Mouse (Mus musculus): ENCODE results near the gene Ptprm. TPM values are rescaled to one million over a fixed set of nuclear protein-coding genes. Genes with fewer than 3 reads are reported as not detected.

Ptprm gene
- polyA plus RNA-seq, 1 experiment from 2014 or later: 14.3 TPM

GRCm38 (mm10) chr17:67008137-67008536 is 346.1 kb downstream of the Ptprm start:
- H3K27me3 ChIP-seq: no peaks in the 10 kb centered on the region
- no peaks in the 10 kb centered on the region for H3K9me3 ChIP-seq
- H3K36me3 ChIP-seq: no peaks in the 10 kb centered on the region
- no peaks in the 10 kb centered on the region for H3K4me1 ChIP-seq
- H3K4me3 ChIP-seq: no peak overlapping the region
- no peak overlapping the region for H3K4me2 ChIP-seq
- no peak overlapping the region for H3K27ac ChIP-seq
- no peak overlapping the region for H3K9ac ChIP-seq
- ATAC-seq (ENCODE audit: insufficient number of reproducible peaks, insufficient read depth, low FRiP score, low TSS enrichment, low read depth): no peak
- 79% methylated on average over 9 of the region's 9 CpGs for WGBS

GRCm38 (mm10) chr17:67006740-67007385 is 347.4 kb downstream of the Ptprm start:
- ATAC-seq (ENCODE audit: insufficient number of reproducible peaks, insufficient read depth, low FRiP score, low TSS enrichment, low read depth): no peak
- H3K9me3 ChIP-seq: no peaks in the 10 kb centered on the region
- H3K9ac ChIP-seq: no peak overlapping the region
- no peaks in the 10 kb centered on the region for H3K36me3 ChIP-seq
- H3K4me3 ChIP-seq: no peak overlapping the region
- 0 out of 2 replicates have a peak overlapping the region, but pooled peaks have one; percentile 51 for H3K27ac ChIP-seq
- no peak overlapping the region for H3K4me2 ChIP-seq
- WGBS: 79% methylated on average over 14 of the region's 14 CpGs
- no peaks in the 10 kb centered on the region for H3K27me3 ChIP-seq
- H3K4me1 ChIP-seq: no peaks in the 10 kb centered on the region

- Histone ChIP-seq H3K27ac (no peak overlapping the region), H3K4me3 (no peak overlapping the region), H3K36me3 (no peaks in the 10 kb centered on the region), H3K27me3 (no peaks in the 10 kb centered on the region), H3K4me2 (no peak overlapping the region), H3K9me3 (peaks cover 12% of the 10 kb centered on the region; the same call in 1 of the 2 replicates), H3K9ac (no peak overlapping the region), H3K4me1 (no peaks in the 10 kb centered on the region)
- 38% methylated on average over 2 of the region's 2 CpGs for WGBS
- ATAC-seq (ENCODE audit: insufficient number of reproducible peaks, insufficient read depth, low FRiP score, low TSS enrichment, low read depth): no peak
Measured at GRCm38 (mm10) chr17:66996882-66997281, 357.4 kb downstream of the Ptprm start.

DNA sequence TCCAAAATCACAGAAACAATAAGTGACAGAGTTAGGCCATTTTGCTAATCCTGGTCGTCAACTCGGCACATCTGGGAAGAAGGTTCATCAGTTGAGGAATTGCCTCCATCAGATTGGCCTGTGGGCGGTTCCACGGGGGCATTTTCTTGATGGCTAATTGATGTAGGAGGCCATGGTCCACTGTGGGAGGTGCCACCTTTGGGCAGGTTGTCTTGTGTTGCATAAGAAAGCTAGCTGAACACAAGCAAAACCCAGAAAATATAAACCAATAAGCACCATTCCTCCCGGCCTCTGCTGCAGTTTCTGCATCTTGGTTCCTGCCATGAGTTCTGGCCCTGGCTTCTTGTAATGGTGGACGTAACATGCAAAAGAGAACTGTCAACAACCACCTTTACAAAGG is 358.2 kb downstream of the Ptprm start:
- WGBS: 88% methylated on average over 6 of the region's 6 CpGs
- no peak overlapping the region for H3K9ac ChIP-seq
- no peaks in the 10 kb centered on the region for H3K4me1 ChIP-seq
- H3K4me3 ChIP-seq: no peak overlapping the region
- H3K36me3 ChIP-seq: no peaks in the 10 kb centered on the region
- no peak for ATAC-seq (ENCODE audit: insufficient number of reproducible peaks, insufficient read depth, low FRiP score, low TSS enrichment, low read depth)
- no peaks in the 10 kb centered on the region for H3K27me3 ChIP-seq
- peaks cover 12% of the 10 kb centered on the region; the same call in 1 of the 2 replicates for H3K9me3 ChIP-seq
- no peak overlapping the region for H3K27ac ChIP-seq
- no peak overlapping the region for H3K4me2 ChIP-seq

GRCm38 (mm10) chr17:66991815-66992214 is 362.4 kb downstream of the Ptprm start:
- Histone ChIP-seq H3K4me1 (no peaks in the 10 kb centered on the region), H3K4me2 (no peak overlapping the region), H3K27me3 (no peaks in the 10 kb centered on the region), H3K9ac (no peak overlapping the region), H3K9me3 (no peaks in the 10 kb centered on the region), H3K27ac (no peak overlapping the region), H3K4me3 (no peak overlapping the region), H3K36me3 (no peaks in the 10 kb centered on the region)
- 93% methylated on average over 4 of the region's 4 CpGs for WGBS
- no peak for ATAC-seq (ENCODE audit: insufficient number of reproducible peaks, insufficient read depth, low FRiP score, low TSS enrichment, low read depth)

GRCm38 (mm10) chr17:66990761-66991160 is 363.5 kb downstream of the Ptprm start:
- Histone ChIP-seq H3K9me3 (no peaks in the 10 kb centered on the region), H3K27ac (no peak overlapping the region), H3K4me2 (no peak overlapping the region), H3K4me1 (no peaks in the 10 kb centered on the region), H3K9ac (no peak overlapping the region), H3K36me3 (no peaks in the 10 kb centered on the region), H3K4me3 (no peak overlapping the region), H3K27me3 (no peaks in the 10 kb centered on the region)
- no peak for ATAC-seq (ENCODE audit: insufficient number of reproducible peaks, insufficient read depth, low FRiP score, low TSS enrichment, low read depth)
- WGBS: 36% methylated on average over 2 of the region's 2 CpGs

DNA sequence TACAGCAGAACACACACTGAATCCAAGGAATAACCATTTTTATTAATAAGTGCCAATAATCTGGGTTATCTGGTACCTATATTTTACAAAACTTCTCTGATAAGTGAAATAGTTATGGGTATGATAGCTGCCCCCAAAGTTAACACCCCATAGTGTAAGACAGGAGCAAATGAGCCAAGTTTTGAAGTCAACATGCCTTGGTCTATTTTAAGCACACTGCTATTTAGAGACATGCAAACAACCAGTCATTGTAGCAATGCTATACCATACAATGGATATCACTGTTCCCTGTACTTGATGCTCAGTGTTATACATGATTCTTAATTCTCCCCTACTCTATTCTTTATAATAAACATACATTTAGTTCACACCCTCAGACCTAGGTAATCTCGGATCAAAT is 366.2 kb downstream of the Ptprm start:
- Histone ChIP-seq H3K4me2 (no peak overlapping the region), H3K9me3 (no peaks in the 10 kb centered on the region), H3K9ac (no peak overlapping the region), H3K36me3 (no peaks in the 10 kb centered on the region), H3K4me3 (no peak overlapping the region), H3K27me3 (no peaks in the 10 kb centered on the region), H3K27ac (no peak overlapping the region), H3K4me1 (no peaks in the 10 kb centered on the region)
- ATAC-seq (ENCODE audit: insufficient number of reproducible peaks, insufficient read depth, low FRiP score, low TSS enrichment, low read depth): no peak
- 84% methylated on average over 1 of the region's 1 CpGs for WGBS

DNA sequence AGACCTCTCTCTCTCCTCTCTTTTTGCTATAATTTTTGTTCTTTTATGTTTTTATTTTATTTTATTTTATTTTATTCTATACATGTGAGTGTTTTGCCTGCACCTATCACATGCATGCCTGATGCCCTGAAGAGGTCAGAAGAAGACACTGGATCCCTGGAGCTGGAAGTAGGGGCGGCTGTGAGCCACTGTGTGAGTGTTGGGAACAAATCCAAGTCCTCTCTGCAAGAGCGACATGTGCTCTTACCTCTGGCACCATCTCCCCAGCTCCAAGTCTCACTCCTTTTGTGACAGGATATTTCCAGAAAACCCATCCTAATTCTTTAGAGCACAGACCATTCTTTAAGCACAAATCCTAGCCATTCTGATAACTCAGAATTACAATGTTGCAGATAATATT is 372.6 kb downstream of the Ptprm start:
- H3K4me3 ChIP-seq: no peak overlapping the region
- ATAC-seq (ENCODE audit: insufficient number of reproducible peaks, insufficient read depth, low FRiP score, low TSS enrichment, low read depth): no peak
- no peak overlapping the region for H3K27ac ChIP-seq
- no peaks in the 10 kb centered on the region for H3K27me3 ChIP-seq
- peaks cover 8% of the 10 kb centered on the region; the same call in 1 of the 2 replicates for H3K4me1 ChIP-seq
- no peak overlapping the region for H3K4me2 ChIP-seq
- no peaks in the 10 kb centered on the region for H3K9me3 ChIP-seq
- WGBS: 82% methylated on average over 2 of the region's 2 CpGs
- H3K36me3 ChIP-seq: no peaks in the 10 kb centered on the region
- H3K9ac ChIP-seq: no peak overlapping the region

GRCm38 (mm10) chr17:66979971-66980370 is 374.3 kb downstream of the Ptprm start:
- Histone ChIP-seq H3K27me3 (no peaks in the 10 kb centered on the region), H3K9me3 (no peaks in the 10 kb centered on the region), H3K27ac (no peak overlapping the region), H3K9ac (no peak overlapping the region), H3K4me3 (no peak overlapping the region), H3K36me3 (no peaks in the 10 kb centered on the region), H3K4me1 (peaks cover 8% of the 10 kb centered on the region; the same call in 1 of the 2 replicates), H3K4me2 (no peak overlapping the region)
- 38% methylated on average over 5 of the region's 5 CpGs for WGBS
- no peak for ATAC-seq (ENCODE audit: insufficient number of reproducible peaks, insufficient read depth, low FRiP score, low TSS enrichment, low read depth)

DNA sequence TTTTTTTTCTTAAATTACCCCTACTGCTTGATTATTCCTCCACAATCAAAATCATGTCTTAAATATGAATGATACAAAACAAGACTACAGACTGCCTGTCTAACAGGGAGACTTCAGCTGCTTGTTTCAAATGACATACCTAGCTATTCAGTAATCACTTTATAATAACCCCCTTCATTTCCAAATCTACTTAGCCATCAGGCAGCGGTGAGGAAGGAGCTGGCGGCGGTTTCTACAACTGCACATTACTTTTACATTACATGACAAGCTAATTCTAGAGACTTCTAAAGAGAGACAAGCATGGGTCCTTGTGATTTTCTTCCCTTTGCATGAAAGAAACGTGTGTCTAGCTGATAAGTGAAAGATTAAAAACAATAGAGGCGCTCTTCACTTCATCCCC is 377.8 kb downstream of the Ptprm start:
- WGBS: 71% methylated on average over 5 of the region's 5 CpGs
- Histone ChIP-seq H3K36me3 (no peaks in the 10 kb centered on the region), H3K9me3 (no peaks in the 10 kb centered on the region), H3K27me3 (no peaks in the 10 kb centered on the region), H3K9ac (no peak overlapping the region), H3K4me2 (no peak overlapping the region), H3K4me1 (peaks cover 8% of the 10 kb centered on the region; the same call in 1 of the 2 replicates), H3K27ac (no peak overlapping the region), H3K4me3 (no peak overlapping the region)
- ATAC-seq (ENCODE audit: insufficient number of reproducible peaks, insufficient read depth, low FRiP score, low TSS enrichment, low read depth): no peak

GRCm38 (mm10) chr17:66972976-66973375 is 381.3 kb downstream of the Ptprm start:
- H3K4me1 ChIP-seq: no peaks in the 10 kb centered on the region
- 83% methylated on average over 3 of the region's 3 CpGs for WGBS
- H3K4me2 ChIP-seq: no peak overlapping the region
- no peaks in the 10 kb centered on the region for H3K36me3 ChIP-seq
- ATAC-seq (ENCODE audit: insufficient number of reproducible peaks, insufficient read depth, low FRiP score, low TSS enrichment, low read depth): no peak
- no peaks in the 10 kb centered on the region for H3K27me3 ChIP-seq
- no peak overlapping the region for H3K4me3 ChIP-seq
- no peaks in the 10 kb centered on the region for H3K9me3 ChIP-seq
- no peak overlapping the region for H3K9ac ChIP-seq
- no peak overlapping the region for H3K27ac ChIP-seq

DNA sequence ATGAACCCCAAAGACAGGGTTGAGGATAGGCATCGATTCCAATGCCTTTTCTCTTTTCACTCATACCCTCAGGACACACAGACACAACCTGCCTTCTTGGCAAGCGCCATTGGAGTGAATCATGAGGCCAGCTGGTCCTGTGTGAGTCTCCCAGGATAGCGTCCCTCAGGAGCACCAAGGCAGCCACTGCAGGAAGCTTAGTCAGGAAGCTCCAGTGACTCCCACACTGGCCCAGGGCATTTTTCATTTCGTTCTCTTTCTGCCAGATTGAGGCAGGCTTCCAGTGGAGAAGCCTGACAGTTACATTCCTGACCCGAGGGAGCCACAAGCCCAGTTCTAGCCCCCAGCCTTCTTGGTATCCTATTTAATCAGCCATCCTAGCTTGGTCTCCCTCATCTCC is 393.3 kb downstream of the Ptprm start:
- no peaks in the 10 kb centered on the region for H3K9me3 ChIP-seq
- H3K27me3 ChIP-seq: no peaks in the 10 kb centered on the region
- no peaks in the 10 kb centered on the region for H3K36me3 ChIP-seq
- no peak overlapping the region for H3K4me2 ChIP-seq
- no peak overlapping the region for H3K9ac ChIP-seq
- no peaks in the 10 kb centered on the region for H3K4me1 ChIP-seq
- 56% methylated on average over 5 of the region's 5 CpGs for WGBS
- ATAC-seq (ENCODE audit: insufficient number of reproducible peaks, insufficient read depth, low FRiP score, low TSS enrichment, low read depth): no peak
- no peak overlapping the region for H3K4me3 ChIP-seq
- H3K27ac ChIP-seq: no peak overlapping the region

Data from embryonic facial prominence, embryonic 13.5 days (tissue).